Mouse (Mus musculus): Measurements from ENCODE around the gene Tenm4. TPM values are rescaled to one million over a fixed set of nuclear protein-coding genes. Genes with fewer than 3 reads are reported as not detected.

Tenm4 gene
- total and polyA plus RNA-seq, 3 experiments: 0.03 to 0.26 (median 0.04) TPM

- H3K36me3 ChIP-seq (replicated peaks in 1 of 2; ENCODE audit: control insufficient read depth in 1 of 2, insufficient read depth in 1 of 2, low read length in 1 of 2): no peaks in the 10 kb centered on the region
- no peak overlapping the region for H3K9ac ChIP-seq (ENCODE audit: insufficient read depth, low read depth)
- in situ Hi-C loops (cut with MboI; ENCODE audit: low pct_ligation_motif_present, low pct_unique_long_range_greater_than_20kb, low sequenced_read_pairs) (no loop called here), dilution Hi-C loops (cut with MboI; ENCODE audit: extremely low pct_ligation_motif_present, extremely low pct_unique_long_range_greater_than_20kb, low sequenced_read_pairs) (no loop called here)
- no peak for DNase-seq (ENCODE audit: extremely low read depth)
- H3K4me1 ChIP-seq (ENCODE audit: control insufficient read depth in 1 of 2, insufficient read depth in 2 of 2): no peaks in the 10 kb centered on the region
- H3K79me2 ChIP-seq (replicated peaks; ENCODE audit: control insufficient read depth, extremely low read depth, insufficient read depth, poor library complexity, severe bottlenecking): no peaks in the 10 kb centered on the region
- H3K27ac ChIP-seq (ENCODE audit: insufficient read depth, low read depth): no peak overlapping the region
- no peaks in the 10 kb centered on the region for H3K27me3 ChIP-seq (replicated peaks)
- TF ChIP-seq KAT2A (IDR thresholded peaks at IDR 0.05; ENCODE audit: insufficient replicate concordance, low read length): no peak
- TF ChIP-seq ZC3H11A (IDR thresholded peaks at IDR 0.05; ENCODE audit: low read depth, low read length): no peak
- TF ChIP-seq RCOR1 (conservative IDR thresholded peaks at IDR 0.05; ENCODE audit: low read depth, low read length): no peak
- no peak for TF ChIP-seq POLR2A (IDR thresholded peaks at IDR 0.05; ENCODE audit: low read depth, low read length)
- TF ChIP-seq ZNF384 (IDR thresholded peaks at IDR 0.05; ENCODE audit: low read depth, low read length): no peak
- TF ChIP-seq USF1 (IDR thresholded peaks at IDR 0.05; ENCODE audit: low read depth, low read length): no peak
- no peak for TF ChIP-seq POLR2AphosphoS2 (IDR thresholded peaks at IDR 0.05; ENCODE audit: low read depth, low read length)
- TF ChIP-seq MXI1 (IDR thresholded peaks at IDR 0.05; ENCODE audit: low read depth, low read length): no peak
- no peak for TF ChIP-seq CTCF (conservative IDR thresholded peaks at IDR 0.05 in 1 of 2, IDR thresholded peaks at IDR 0.05 in 1 of 2; ENCODE audit: low read depth in 2 of 2, low read length in 2 of 2)
- TF ChIP-seq IRF4 (IDR thresholded peaks at IDR 0.05; ENCODE audit: low read depth, low read length): no peak
- TF ChIP-seq SMC3 (IDR thresholded peaks at IDR 0.05; ENCODE audit: low read depth, low read length): no peak
- no peak for TF ChIP-seq EP300 (IDR thresholded peaks at IDR 0.05; ENCODE audit: low read length)
- TF ChIP-seq RAD21 (IDR thresholded peaks at IDR 0.05; ENCODE audit: low read depth, low read length): no peak
- TF ChIP-seq MEF2A (IDR thresholded peaks at IDR 0.05; ENCODE audit: borderline replicate concordance, low read depth, low read length): no peak
- no peak for TF ChIP-seq E2F4 (IDR thresholded peaks at IDR 0.05; ENCODE audit: insufficient replicate concordance, low read depth, low read length)
- TF ChIP-seq GABPA (IDR thresholded peaks at IDR 0.05; ENCODE audit: insufficient replicate concordance, low read depth, low read length): no peak
- TF ChIP-seq HCFC1 (IDR thresholded peaks at IDR 0.05; ENCODE audit: low read depth, low read length): no peak
- no peak for TF ChIP-seq MAFK (IDR thresholded peaks at IDR 0.05; ENCODE audit: insufficient replicate concordance, low read length)
- no peak for TF ChIP-seq TBP (conservative IDR thresholded peaks at IDR 0.05; ENCODE audit: low read depth, low read length)
- no peaks in the 10 kb centered on the region for H3K9me3 ChIP-seq (replicated peaks; ENCODE audit: low read length)
- no peak overlapping the region for H3K4me3 ChIP-seq (replicated peaks in 1 of 3; ENCODE audit: low read depth in 2 of 3, low read length in 2 of 3, poor library complexity in 1 of 3)
- no peak overlapping the region for H3K4me2 ChIP-seq (ENCODE audit: insufficient read depth, low read depth, poor library complexity, severe bottlenecking)
These were observed 340.1 kb downstream of the Tenm4 start for GRCm38 (mm10) chr7:96511018-96511609.

DNA sequence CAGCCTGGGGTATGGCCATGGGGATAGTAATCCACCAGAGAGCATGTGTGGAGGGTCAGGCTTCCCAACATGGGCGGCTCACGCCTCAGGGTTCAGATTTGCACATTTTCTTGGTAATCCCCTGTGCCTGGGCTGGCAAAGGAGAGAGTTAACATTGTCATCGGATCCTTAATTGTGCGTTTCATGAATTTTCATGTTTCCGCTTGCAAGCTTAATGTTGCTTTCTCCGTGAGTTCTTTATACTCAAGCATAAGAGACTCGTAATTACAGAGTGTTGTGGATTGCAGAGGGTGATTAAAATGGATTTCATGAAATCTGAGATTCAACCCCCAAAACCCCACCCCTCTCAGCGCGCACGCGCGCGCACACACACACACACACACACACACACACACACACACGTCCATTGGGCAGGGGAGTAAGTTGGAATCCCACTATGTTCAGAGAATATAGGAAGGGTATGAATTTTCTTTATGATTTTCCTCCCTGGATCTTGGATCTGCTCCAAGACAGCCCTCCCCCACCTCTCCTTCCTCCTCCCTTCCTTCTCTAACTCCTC, 341.0 kb downstream of the Tenm4 start:
- Histone ChIP-seq H3K4me3 (replicated peaks in 1 of 3; ENCODE audit: low read depth in 2 of 3, low read length in 2 of 3, poor library complexity in 1 of 3) (no peak overlapping the region), H3K27ac (ENCODE audit: insufficient read depth, low read depth) (no peak overlapping the region), H3K4me1 (ENCODE audit: control insufficient read depth in 1 of 2, insufficient read depth in 2 of 2) (no peaks in the 10 kb centered on the region), H3K9ac (ENCODE audit: insufficient read depth, low read depth) (no peak overlapping the region), H3K79me2 (replicated peaks; ENCODE audit: control insufficient read depth, extremely low read depth, insufficient read depth, poor library complexity, severe bottlenecking) (no peaks in the 10 kb centered on the region), H3K4me2 (ENCODE audit: insufficient read depth, low read depth, poor library complexity, severe bottlenecking) (no peak overlapping the region), H3K36me3 (replicated peaks in 1 of 2; ENCODE audit: control insufficient read depth in 1 of 2, insufficient read depth in 1 of 2, low read length in 1 of 2) (no peaks in the 10 kb centered on the region), H3K9me3 (replicated peaks; ENCODE audit: low read length) (no peaks in the 10 kb centered on the region), H3K27me3 (replicated peaks) (no peaks in the 10 kb centered on the region)
- in situ Hi-C loops (cut with MboI; ENCODE audit: low pct_ligation_motif_present, low pct_unique_long_range_greater_than_20kb, low sequenced_read_pairs) (no loop called here), dilution Hi-C loops (cut with MboI; ENCODE audit: extremely low pct_ligation_motif_present, extremely low pct_unique_long_range_greater_than_20kb, low sequenced_read_pairs) (no loop called here)
- no peak for DNase-seq (ENCODE audit: extremely low read depth)
- TF ChIP-seq RCOR1 (conservative IDR thresholded peaks at IDR 0.05; ENCODE audit: low read depth, low read length): no peak
- TF ChIP-seq ZMIZ1 (IDR thresholded peaks at IDR 0.05; ENCODE audit: low read depth, low read length): no peak
- no peak for TF ChIP-seq POLR2A (IDR thresholded peaks at IDR 0.05; ENCODE audit: low read depth, low read length)

Data from CH12.LX (cell line).